Mouse (Mus musculus): ENCODE data around the gene Dao.

Dao gene

GRCm38 (mm10) chr5:114027217-114027944 lies 23.9 kb downstream of the Dao start:
- DNase-seq (ENCODE audit: low read depth) = no peak

GRCm38 (mm10) chr5:114028111-114028510 lies 24.6 kb downstream of the Dao start:
- DNase-seq (ENCODE audit: low read depth) = no peak

GRCm38 (mm10) chr5:114030652-114031051 lies 27.1 kb downstream of the Dao start:
- no peak for DNase-seq (ENCODE audit: low read depth)

GRCm38 (mm10) chr5:114032161-114032763 lies 28.8 kb downstream of the Dao start:
- no peak for DNase-seq (ENCODE audit: low read depth)

GRCm38 (mm10) chr5:114034393-114034792 lies 30.9 kb downstream of the Dao start:
- DNase-seq (ENCODE audit: low read depth) = no peak

- no peak for DNase-seq (ENCODE audit: low read depth)
These were observed 31.6 kb downstream of the Dao start for GRCm38 (mm10) chr5:114035111-114035510.

- DNase-seq (ENCODE audit: low read depth) = no peak
These were observed 37.0 kb downstream of the Dao start for GRCm38 (mm10) chr5:114040508-114040907.

- no peak for DNase-seq (ENCODE audit: low read depth)
These were observed 37.4 kb downstream of the Dao start for GRCm38 (mm10) chr5:114040911-114041310.

GRCm38 (mm10) chr5:114041327-114041930 lies 37.9 kb downstream of the Dao start:
- DNase-seq (ENCODE audit: low read depth) = peak; percentile 14

GRCm38 (mm10) chr5:114043800-114044199 lies 40.3 kb downstream of the Dao start:
- DNase-seq (ENCODE audit: low read depth) = no peak

- DNase-seq (ENCODE audit: low read depth) = peak; percentile 27
These were observed 41.6 kb downstream of the Dao start for GRCm38 (mm10) chr5:114045134-114045533.

GRCm38 (mm10) chr5:114046151-114046550 lies 42.6 kb downstream of the Dao start:
- DNase-seq (ENCODE audit: low read depth) = no peak

GRCm38 (mm10) chr5:114046604-114047003 lies 43.1 kb downstream of the Dao start:
- no peak for DNase-seq (ENCODE audit: low read depth)

GRCm38 (mm10) chr5:114047182-114047581 lies 43.7 kb downstream of the Dao start:
- DNase-seq (ENCODE audit: low read depth) = no peak

- no peak for DNase-seq (ENCODE audit: low read depth)
These were observed 45.3 kb downstream of the Dao start for GRCm38 (mm10) chr5:114048731-114049308.

- peak; percentile 24 for DNase-seq (ENCODE audit: low read depth)
These were observed 48.8 kb downstream of the Dao start for GRCm38 (mm10) chr5:114052246-114052761.

GRCm38 (mm10) chr5:114057129-114057731 lies 53.7 kb downstream of the Dao start:
- DNase-seq (ENCODE audit: low read depth) = no peak

- DNase-seq (ENCODE audit: low read depth) = no peak
These were observed 58.2 kb downstream of the Dao start for GRCm38 (mm10) chr5:114061675-114062074.

GRCm38 (mm10) chr5:114063958-114064357 lies 60.5 kb downstream of the Dao start:
- no peak for DNase-seq (ENCODE audit: low read depth)

- DNase-seq (ENCODE audit: low read depth) = no peak
These were observed 61.7 kb downstream of the Dao start, which contains the start of gene Usp30 for GRCm38 (mm10) chr5:114065161-114065560. Gene Usp30, plus strand, starts transcription at chr5:114065461.

- DNase-seq (ENCODE audit: low read depth) = no peak
These were observed 63.1 kb downstream of the Dao start for GRCm38 (mm10) chr5:114066601-114067000.

GRCm38 (mm10) chr5:114067543-114067942 lies 64.0 kb downstream of the Dao start:
- DNase-seq (ENCODE audit: low read depth) = no peak

All from fibroblast of lung, adult 2 months (primary cell).